In the genomic region with DNA sequence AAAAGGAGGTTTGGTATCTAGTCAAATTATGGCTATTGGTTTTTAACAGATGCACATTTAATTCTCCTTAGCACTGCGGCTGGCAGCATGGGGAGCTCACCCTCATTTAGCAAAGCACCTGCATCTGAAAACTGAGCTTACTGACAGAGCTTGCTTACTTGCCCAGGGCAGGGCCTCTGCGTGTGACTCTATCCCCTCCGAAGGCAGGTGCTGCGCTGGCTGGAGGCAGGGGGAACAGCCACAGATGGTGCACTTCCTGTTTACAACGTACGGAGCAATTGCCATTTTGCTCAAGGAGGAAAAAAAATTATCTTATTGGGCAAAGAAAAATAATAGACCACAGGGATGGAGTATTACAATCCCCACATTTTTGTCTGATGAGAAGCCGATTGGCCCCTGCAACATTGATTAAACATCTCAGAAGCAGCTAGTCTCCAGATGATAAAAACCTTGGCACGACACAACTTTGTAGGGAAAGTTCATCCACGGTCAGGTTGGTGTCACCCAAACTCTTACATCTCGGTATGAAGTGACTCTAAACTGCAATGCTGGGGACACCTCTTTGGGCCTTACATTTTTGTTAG, we compare ENCODE assay signal across 18 mouse cellular contexts.
A peak's percentile ranks its signal among the peaks of the same experiment; 100 is the strongest.
DNase-seq lines count a peak whose midpoint lies in the region; ATAC-seq and TF ChIP-seq lines count a peak whose summit lies in the region.
"Had no signal": no experiment of that assay in that cellular context is flagged by ENCODE, and none has a peak within 500 bp of the region (broad histone marks: within the 10 kb centered on the region; RNA-seq: fewer than 3 reads in every experiment).

No protein-coding gene starts in this region.

- DNase-seq in heart, adult 2 months = peak in 1 of 2 experiments; percentile 33
- DNase-seq in T-cell, adult 2 months (ENCODE audit: low spot score) = peak; percentile 47
- no peak for DNase-seq in limb, embryonic 10.5 days (ENCODE audit: low spot score)
- peak; percentile 78 to 87 for DNase-seq in thymus, postnatal 10 days (ENCODE audit: low spot score in 2 of 2)
- no peak for DNase-seq in lung, postnatal 14 days
- no peak for DNase-seq in right cerebral cortex, postnatal 10 days (ENCODE audit: low spot score in 2 of 2)
- DNase-seq: cerebellum, postnatal 10 days; embryo, embryonic 11 days; right cerebral cortex, adult 18-20 months; spleen, adult 18-20 months had no signal

- no peak overlapping the region for H3K4me3 ChIP-seq in heart, adult 2 months
- no peak overlapping the region for H3K4me3 ChIP-seq in heart, embryonic 11.5 days (ENCODE audit: low read depth, low read length)
- no peak overlapping the region for H3K4me3 ChIP-seq in limb, embryonic 10.5 days
- H3K4me3 ChIP-seq: forebrain, embryonic 15.5 days; heart, embryonic 13.5 days; midbrain, embryonic 12.5 days; neural tube, embryonic 13.5 days had no signal

- intact Hi-C loops in heart, adult 2 months (cut with DNase I) = no loop called here

- no peak overlapping the region for H3K4me2 ChIP-seq in heart, embryonic 11.5 days
- H3K4me2 ChIP-seq: forebrain, embryonic 15.5 days; heart, embryonic 13.5 days; hindbrain, embryonic 14.5 days; midbrain, embryonic 12.5 days; neural tube, embryonic 13.5 days had no signal

- whole genome bisulfite sequencing in heart, adult 2 months = 53% methylated on average over 10 of the region's 10 CpGs
- WGBS in heart, embryonic 11.5 days (ENCODE audit: insufficient replicate concordance) = 65% methylated on average over 10 of the region's 10 CpGs
- WGBS in limb, embryonic 10.5 days = 55% methylated on average over 10 of the region's 10 CpGs

- no peak for TF ChIP-seq CTCF in heart, adult 2 months (IDR thresholded peaks at IDR 0.05)

- TF ChIP-seq EP300 in heart, adult 2 months (IDR thresholded peaks at IDR 0.05; ENCODE audit: insufficient read depth, low read depth, low read length) = no peak

- H3K9me3 ChIP-seq in heart, embryonic 11.5 days (replicated peaks; ENCODE audit: control insufficient read depth, low read length) = no peaks in the 10 kb centered on the region
- no peaks in the 10 kb centered on the region for H3K9me3 ChIP-seq in limb, embryonic 10.5 days (replicated peaks)
- H3K9me3 ChIP-seq: forebrain, embryonic 15.5 days; heart, embryonic 13.5 days; midbrain, embryonic 12.5 days; neural tube, embryonic 13.5 days had no signal

- H3K79me2 ChIP-seq in heart, adult 2 months (replicated peaks; ENCODE audit: control insufficient read depth, insufficient read depth, low read length) = no peaks in the 10 kb centered on the region

- H3K36me3 ChIP-seq in heart, adult 2 months (ENCODE audit: control insufficient read depth, insufficient read depth, low read length) = no peaks in the 10 kb centered on the region
- H3K36me3 ChIP-seq in heart, embryonic 11.5 days (ENCODE audit: control insufficient read depth, insufficient read depth, low read length) = no peaks in the 10 kb centered on the region
- no peaks in the 10 kb centered on the region for H3K36me3 ChIP-seq in limb, embryonic 10.5 days
- H3K36me3 ChIP-seq: forebrain, embryonic 15.5 days; G1E; heart, embryonic 13.5 days; midbrain, embryonic 12.5 days; neural tube, embryonic 13.5 days had no signal

- no peak overlapping the region for H3K9ac ChIP-seq in heart, adult 2 months (ENCODE audit: low read depth, low read length)
- H3K9ac ChIP-seq in heart, embryonic 11.5 days (ENCODE audit: low read depth, low read length) = no peak overlapping the region
- H3K9ac ChIP-seq: forebrain, embryonic 15.5 days; heart, embryonic 13.5 days; hindbrain, embryonic 14.5 days; liver, embryonic 14.5 days; midbrain, embryonic 12.5 days; neural tube, embryonic 13.5 days had no signal

- H3K27ac ChIP-seq in heart, adult 2 months = peak overlapping the region; percentile 15; the same call in 1 of the 2 replicates
- H3K27ac ChIP-seq in heart, embryonic 11.5 days (ENCODE audit: low read depth, low read length) = no peak overlapping the region
- H3K27ac ChIP-seq in limb, embryonic 10.5 days = peak overlapping the region; percentile 30; the same call in 1 of the 2 replicates
- H3K27ac ChIP-seq: forebrain, embryonic 15.5 days; heart, embryonic 13.5 days; hindbrain, embryonic 14.5 days; liver, embryonic 14.5 days; midbrain, embryonic 12.5 days; neural tube, embryonic 13.5 days had no signal

- no peak for TF ChIP-seq POLR2A in heart, adult 2 months (IDR thresholded peaks at IDR 0.05; ENCODE audit: insufficient read depth, low read depth, low read length)

- no peak for ATAC-seq in heart, embryonic 11.5 days (replicated peaks; ENCODE audit: insufficient number of reproducible peaks, low FRiP score, low TSS enrichment)
- ATAC-seq: forebrain, embryonic 15.5 days had no signal

- H3K4me1 ChIP-seq in heart, adult 2 months (ENCODE audit: control insufficient read depth, insufficient read depth, low read length) = peaks cover 2% of the 10 kb centered on the region; the same call in 1 of the 2 replicates
- no peaks in the 10 kb centered on the region for H3K4me1 ChIP-seq in heart, embryonic 11.5 days (ENCODE audit: control insufficient read depth, insufficient read depth, low read length)
- peaks cover 17% of the 10 kb centered on the region for H3K4me1 ChIP-seq in limb, embryonic 10.5 days
- H3K4me1 ChIP-seq: forebrain, embryonic 15.5 days; midbrain, embryonic 12.5 days; neural tube, embryonic 13.5 days had no signal

- no peaks in the 10 kb centered on the region for H3K27me3 ChIP-seq in heart, adult 2 months (ENCODE audit: control insufficient read depth, insufficient read depth, low read length)
- H3K27me3 ChIP-seq in heart, embryonic 11.5 days (ENCODE audit: control insufficient read depth, insufficient read depth, low read length) = no peaks in the 10 kb centered on the region
- no peaks in the 10 kb centered on the region for H3K27me3 ChIP-seq in limb, embryonic 10.5 days (ENCODE audit: low read depth, poor library complexity, severe bottlenecking)
- H3K27me3 ChIP-seq: forebrain, embryonic 15.5 days; heart, embryonic 13.5 days; midbrain, embryonic 12.5 days; neural tube, embryonic 13.5 days had no signal

Comparison
In these comparisons a context has a peak if more than half of its experiments do, and no peak if none do; other contexts are left out.
1. DNase-seq: peak in T-cell, adult 2 months (single experiment) and thymus, postnatal 10 days (2 of 2); none in limb, embryonic 10.5 days (single experiment), lung, postnatal 14 days (single experiment) and right cerebral cortex, postnatal 10 days (0 of 2).